Mouse (Mus musculus): ENCODE data around the gene Sox15.
A peak's percentile ranks its signal among the peaks of the same experiment; 100 is the strongest.
"Not testable (repeated sequence)": the region's sequence is repeated elsewhere in the genome, so short reads cannot be mapped to it uniquely, and the experiment has no call there.

Gene Sox15

DNA sequence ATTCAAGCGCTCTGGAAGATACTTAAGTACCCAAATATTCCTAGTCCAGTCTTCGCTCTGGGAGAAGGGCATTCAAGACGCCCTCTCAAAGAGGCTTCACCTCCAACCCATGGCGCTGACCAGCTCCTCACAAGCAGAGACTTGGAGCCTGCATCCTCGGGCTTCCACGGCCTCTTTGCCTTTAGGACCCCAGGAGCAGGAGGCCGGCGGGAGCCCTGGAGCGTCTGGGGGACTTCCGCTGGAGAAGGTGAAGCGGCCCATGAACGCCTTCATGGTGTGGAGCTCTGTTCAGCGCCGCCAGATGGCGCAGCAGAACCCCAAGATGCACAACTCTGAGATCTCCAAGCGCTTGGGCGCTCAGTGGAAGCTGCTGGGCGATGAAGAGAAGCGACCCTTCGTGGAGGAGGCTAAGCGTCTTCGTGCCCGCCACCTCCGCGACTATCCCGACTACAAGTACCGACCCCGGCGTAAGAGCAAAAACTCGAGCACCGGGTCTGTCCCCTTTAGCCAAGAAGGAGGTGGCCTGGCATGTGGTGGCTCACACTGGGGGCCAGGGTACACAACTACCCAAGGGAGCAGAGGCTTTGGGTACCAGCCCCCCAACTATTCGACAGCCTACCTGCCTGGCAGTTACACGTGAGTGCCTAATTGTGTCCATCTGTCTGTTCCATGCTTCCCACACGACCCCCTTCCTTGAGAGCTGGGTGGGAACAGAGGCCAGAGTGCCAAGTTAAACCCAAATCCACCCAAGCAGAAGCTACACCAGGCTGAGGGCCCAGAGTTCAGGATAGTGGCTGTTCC lies at the start of gene Sox15:
Sox15 (plus strand) TSS at position 51 of the 801 bp plus-strand sequence.
- ATAC-seq (ENCODE audit: low TSS enrichment): peak; percentile 89

DNA sequence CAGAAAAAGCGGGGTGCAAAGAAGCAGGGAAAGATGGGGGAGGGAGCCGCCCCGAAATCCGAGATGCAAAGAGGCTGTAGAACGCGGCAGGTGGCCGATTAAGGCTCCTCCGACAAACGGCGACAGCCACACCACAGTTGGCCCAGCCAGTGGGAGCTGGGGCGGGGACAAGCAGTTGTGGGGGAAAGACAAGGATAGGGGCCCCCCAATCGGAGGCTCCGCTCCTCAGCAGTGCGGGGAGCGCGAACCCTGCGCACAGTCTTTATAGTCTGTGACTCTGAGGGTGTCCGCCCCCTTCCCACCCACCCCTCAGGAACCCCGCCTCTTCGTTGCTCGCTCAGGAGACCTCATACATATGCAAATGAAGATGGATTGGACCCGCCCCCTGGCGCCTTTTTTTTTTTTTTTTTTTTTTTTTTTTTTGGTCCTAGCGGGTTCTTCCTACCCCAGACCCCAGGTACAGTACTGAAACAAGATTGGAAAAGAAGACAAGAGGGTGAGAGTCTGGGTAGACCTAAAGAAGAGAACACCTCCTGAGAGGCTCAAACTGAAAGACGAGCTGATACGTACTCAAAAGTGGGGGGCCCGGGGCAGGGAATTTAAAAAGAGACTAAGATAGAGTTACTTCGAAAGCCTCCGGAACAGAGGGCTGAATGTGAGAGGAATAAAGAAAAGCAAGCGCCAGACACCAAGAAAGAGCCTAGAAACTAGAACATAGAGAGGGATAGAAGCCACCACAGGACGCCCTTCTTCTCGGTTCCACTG lies 49.2 kb upstream of the Sox15 start, which contains the start of gene Atp1b2:
Atp1b2 (minus strand) TSS at position 217 of the 765 bp plus-strand sequence.
- ATAC-seq (ENCODE audit: low TSS enrichment): peak; percentile 82

DNA sequence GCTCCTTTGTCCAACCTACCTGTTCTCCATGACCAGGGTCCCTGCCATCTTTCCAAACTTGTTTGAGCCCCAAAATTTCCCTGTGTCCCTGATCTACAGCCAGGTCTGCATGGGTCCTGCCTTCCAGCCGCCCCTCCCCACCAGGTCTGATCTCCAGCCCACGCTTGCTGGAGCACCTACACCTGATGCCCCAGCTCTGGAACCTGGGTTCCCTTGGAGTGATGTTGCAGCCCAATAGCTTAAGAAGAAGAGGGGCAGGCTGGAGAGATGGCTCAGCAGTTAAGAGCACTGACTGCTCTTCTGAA lies 48.7 kb upstream of the Sox15 start:
- no peak for ATAC-seq (ENCODE audit: low TSS enrichment)

DNA sequence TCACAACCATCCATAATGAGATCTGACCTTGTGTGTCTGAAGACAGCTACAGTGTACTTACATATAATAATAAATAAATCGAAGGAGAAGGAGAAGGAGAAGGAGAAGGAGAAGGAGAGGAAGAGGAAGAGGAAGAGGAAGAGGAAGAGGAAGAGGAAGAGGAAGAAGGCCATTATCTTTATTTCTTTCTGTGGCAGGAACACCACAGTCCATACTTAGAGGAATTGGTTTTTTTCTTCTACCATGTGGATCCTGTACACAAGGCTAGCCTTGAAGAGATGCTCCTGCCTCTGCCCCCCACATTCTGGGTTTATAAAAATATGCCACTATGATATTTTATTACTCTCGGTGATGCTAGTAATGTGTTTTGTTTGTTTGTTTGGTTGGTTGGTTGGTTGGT lies 48.3 kb upstream of the Sox15 start:
- no peak for ATAC-seq (ENCODE audit: low TSS enrichment)

DNA sequence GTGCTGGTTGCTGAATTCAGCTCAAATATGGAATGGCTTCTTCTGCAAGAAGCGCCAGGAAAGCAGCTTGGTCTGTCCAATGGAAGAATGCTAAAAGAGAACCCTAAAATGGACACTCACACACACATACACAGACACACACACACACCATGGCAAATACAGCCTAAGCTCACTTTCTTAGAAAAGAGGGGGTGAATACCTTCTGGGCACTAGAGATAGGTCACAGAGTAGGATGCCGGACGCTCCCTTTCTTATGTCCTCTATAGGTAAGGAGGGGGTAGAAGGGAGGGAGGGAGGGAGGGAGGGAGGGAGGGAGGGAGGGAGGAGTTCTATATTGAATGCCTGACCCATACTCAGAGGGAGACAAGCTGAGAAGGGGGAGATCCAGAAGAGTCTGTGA lies 46.6 kb upstream of the Sox15 start:
- no peak for ATAC-seq (ENCODE audit: low TSS enrichment)

DNA sequence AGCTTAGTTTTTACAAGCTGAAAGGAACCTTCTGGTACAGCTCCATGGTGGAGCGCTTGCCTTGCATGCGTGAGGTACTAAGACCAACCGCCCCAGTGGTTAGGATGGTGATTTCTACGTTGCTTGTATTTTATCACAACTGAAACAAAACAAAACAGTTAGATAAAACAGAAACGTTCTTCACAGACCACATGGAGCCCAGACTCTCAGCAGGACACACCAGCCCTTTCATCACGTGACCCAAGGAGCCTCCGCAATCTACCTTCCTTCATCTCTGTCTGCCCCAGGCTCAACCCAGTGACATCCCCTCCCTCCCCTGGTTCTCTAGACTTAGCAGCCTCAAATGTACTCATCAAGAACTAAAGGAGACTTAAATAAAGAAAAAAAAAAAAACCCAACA lies 45.7 kb upstream of the Sox15 start:
- no peak for ATAC-seq (ENCODE audit: low TSS enrichment)

DNA sequence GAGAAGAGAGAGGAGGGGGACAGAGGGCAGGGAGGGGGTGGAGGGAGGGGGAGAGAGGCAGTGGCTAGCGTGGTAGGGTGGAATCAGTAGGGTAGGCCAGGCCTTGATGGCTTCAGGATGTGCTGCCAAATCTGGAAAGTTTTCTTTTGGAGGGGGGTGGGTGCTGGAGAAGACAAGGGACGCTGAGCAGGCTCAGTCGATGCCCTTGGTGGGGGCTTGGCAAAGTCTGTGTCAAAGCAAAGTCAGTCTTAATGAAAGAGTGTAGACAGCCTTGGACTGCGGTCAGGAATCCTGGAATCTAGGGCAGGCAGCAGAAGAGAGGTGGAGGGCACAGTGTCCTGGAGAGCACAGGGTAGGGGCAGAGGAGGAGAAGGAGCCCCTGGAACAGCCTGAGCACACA lies 44.2 kb upstream of the Sox15 start:
- no peak; the same call in 1 of the 2 replicates for ATAC-seq (ENCODE audit: low TSS enrichment)

DNA sequence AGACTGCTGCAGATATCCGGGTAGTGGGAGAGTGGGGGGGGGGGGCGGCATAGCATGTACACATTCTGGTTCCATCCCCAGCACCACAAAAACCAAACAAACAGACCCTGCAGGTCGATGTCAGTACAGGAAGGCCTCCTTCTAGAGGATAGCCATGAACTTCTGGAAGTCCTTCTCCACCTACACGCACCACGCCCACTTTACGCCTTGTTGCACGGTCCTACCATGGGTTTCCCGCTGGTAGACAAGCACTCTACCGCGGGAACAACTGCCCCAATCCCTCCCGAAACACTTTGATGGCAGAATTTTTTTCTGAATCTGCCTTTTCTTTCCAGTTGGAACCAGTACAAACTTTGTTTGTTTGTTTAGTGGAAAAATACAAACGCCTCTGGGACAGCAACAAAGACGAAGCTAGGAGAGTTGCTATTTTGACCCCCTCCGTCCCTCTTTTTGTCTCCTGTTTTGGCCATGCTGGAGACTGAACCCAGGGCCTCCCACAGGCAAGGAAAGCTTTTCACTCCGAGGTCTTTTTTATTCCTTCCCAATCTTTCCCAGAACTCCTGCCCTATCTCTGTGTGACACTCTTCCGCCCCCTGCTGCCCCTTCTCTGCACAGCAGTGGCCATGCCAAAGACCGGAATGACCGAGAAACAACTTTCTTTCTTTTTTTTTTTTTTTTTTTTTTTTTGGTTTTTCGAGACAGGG lies 41.4 kb upstream of the Sox15 start:
- peak; percentile 81 for ATAC-seq (ENCODE audit: low TSS enrichment)

DNA sequence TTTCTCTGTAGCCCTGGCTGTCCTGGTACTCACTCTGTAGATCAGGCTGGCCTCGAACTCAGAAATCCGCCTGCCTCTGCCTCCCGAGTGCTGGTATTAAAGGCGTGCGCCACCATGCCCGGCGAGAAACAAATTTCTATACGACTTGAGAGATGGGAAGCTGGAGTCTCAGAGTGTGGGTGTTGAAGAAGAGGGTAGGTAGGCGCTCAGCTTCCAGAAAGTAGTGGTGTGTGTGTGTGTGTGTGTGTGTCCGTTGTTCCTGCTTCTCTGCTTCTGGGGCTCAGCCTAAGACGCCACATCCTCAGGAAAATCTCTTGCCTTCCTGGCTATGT lies 40.9 kb upstream of the Sox15 start:
- not testable (repeated sequence) for ATAC-seq (ENCODE audit: low TSS enrichment)

DNA sequence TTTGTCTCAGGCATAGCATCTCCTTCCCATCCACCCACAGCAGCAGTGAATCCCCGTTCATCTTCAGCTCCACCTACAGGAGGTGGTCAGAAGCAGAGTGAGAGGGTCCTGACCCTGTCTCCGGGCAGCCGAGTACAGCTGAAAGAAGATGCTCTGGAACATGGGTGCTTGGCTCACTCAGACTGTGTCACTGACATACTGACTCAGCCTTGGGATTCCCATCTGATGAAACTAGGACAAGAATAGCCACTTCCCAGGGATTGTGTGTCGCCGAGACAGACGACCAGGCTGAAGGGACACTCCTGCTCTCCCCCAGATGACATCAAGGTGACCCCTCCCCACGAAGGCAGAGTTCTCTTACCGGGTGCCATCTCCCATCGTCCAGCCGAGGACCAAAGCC lies 38.3 kb upstream of the Sox15 start:
- no peak for ATAC-seq (ENCODE audit: low TSS enrichment)

DNA sequence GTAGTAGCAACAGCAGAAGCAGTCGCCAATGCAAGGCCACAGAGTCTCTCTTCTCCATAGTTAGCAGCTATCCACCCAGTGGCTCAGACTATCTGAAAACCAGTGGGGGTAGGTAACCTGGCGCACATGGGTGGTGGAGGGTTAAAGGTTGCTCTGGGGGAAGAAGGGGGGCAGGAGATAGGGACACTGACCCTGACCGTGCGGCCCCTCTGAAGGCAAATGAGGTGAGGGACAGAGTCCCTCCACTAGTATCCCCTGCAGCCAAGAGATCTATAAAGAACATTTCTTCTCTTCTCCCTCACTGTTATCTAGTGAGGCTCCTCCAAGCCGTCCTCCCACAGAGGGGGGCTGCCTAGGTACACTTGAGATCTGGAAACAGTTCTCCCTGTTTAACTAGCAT lies 37.3 kb upstream of the Sox15 start, which contains the start of gene Shbg:
Shbg (minus strand) TSS at position 101 of the 400 bp plus-strand sequence.
- ATAC-seq (ENCODE audit: low TSS enrichment): no peak

DNA sequence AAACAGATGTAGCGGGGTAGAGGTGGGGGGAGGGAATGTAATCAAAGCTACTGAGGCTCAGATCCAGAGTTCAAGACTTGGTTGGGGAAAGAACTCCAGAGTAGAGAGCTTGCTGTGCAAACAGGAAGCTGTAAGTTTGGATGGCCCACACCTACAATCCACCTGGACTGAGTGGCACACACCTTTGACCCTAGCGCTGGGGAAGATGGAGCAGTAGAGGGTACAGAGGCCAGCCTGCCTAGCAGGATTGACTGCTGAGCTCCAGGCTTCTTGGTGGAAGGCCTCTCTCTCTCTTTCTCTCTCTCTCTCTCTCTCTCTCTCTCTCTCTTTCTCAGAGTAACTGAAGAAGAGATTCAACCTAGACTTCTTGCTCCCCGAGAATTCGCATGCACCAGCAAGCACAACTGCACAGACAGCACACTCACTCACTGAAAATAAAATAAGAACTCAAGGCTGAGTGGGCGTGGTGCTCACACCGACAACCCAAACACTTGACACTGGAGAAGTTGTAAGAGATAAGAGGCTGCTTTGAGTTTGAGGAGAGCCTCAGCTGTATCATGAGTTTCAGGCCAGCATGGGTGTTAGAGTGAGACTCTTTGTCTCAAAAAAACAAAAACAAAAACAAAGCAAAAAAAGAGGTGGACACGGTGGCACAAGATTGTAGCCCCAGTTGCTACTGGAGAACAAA lies 34.6 kb upstream of the Sox15 start:
- ATAC-seq (ENCODE audit: low TSS enrichment): no peak

DNA sequence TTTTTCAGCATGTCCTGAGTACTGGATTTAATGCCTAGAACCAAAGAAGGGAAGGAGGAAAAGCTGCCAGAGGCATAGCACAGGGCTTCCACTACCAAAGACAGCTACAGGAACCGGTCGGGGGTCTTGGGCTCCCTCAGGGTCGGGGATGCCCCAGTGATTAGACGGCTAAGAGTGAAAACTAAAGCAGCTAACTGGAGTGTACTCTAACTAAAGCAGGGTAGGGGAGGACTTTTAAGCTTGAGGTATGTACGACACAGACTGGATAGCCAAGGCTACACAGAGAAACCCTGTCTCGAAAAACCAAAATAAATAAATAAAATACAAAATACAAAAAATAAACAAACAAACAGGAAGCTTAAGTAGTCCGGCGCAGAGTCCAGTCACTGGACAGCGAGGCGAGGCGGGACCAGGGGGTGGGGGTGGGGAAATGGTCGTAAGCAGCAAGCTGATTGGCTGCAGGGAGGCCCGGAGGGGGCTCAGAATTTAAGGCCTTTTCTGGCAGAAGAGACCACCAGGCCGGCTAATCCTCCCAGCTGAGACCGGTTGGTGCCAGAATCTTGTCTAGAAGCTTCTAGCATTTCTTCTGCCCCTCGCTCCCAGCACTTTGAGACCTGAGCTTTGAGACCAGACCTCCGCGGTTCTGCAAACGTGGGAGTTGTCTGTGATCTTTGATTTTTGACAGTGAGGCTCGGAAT lies 33.4 kb upstream of the Sox15 start, which contains the start of gene Sat2:
Sat2 (plus strand) TSS at position 454 of the 698 bp plus-strand sequence.
- peak; percentile 65; the same call in 1 of the 2 replicates for ATAC-seq (ENCODE audit: low TSS enrichment)

DNA sequence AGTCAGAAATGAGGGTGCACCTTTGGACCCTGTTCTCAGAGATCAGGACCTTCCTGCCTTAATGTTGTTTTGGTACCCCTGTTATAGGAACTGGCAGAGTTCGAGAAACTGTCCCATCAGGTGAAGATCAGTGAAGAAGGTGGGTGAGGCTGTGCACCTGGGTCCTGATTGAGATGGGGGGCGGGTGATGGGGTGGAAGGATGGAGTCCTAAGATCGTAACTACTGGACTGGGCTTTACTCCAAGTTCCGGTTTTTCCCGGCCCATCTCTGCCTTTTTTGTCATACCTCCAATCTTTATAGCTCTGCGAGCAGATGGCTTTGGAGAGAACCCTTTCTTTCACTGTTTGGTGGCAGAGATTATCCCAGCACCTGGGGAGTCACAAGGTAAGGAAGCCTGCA lies 32.7 kb upstream of the Sox15 start:
- no peak; the same call in 1 of the 2 replicates for ATAC-seq (ENCODE audit: low TSS enrichment)

DNA sequence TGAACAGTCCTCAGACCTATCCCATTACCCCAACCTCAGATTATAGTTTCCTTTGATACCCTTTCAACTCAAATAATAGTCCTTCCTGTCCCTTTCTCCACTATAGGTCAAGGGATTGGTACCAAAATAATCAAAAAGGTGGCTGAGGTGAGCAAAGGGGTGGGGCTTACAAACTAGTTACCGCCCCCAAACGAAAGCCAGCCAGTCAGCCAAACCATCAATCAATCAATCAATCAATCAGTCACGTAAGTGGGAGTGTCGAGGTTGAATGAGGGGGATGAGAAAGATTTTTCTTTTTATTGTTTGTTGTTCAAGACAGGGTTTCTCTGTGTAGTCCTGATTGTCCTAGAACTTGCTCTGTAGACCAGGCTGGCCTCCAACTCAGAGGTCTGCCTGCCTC lies 32.1 kb upstream of the Sox15 start:
- ATAC-seq (ENCODE audit: low TSS enrichment): no peak

DNA sequence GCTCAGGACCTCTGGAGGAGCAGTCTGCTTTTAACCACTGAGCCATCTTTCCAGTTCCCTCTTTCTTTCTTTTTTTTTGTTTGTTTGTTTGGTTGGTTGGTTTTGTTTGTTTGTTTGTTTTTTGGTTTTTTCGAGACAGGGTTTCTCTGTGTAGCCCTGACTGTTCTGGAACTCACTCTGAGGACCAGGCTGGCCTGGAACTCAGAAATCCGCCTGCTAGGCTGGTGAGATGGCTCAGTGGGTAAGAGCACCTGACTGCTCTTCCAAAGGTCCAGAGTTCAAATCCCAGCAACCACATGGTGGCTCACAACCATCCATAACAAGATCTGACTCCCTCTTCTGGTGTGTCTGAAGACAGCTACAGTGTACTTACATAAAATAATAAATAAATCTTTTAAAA lies 30.8 kb upstream of the Sox15 start:
- not testable (repeated sequence) for ATAC-seq (ENCODE audit: low TSS enrichment)

DNA sequence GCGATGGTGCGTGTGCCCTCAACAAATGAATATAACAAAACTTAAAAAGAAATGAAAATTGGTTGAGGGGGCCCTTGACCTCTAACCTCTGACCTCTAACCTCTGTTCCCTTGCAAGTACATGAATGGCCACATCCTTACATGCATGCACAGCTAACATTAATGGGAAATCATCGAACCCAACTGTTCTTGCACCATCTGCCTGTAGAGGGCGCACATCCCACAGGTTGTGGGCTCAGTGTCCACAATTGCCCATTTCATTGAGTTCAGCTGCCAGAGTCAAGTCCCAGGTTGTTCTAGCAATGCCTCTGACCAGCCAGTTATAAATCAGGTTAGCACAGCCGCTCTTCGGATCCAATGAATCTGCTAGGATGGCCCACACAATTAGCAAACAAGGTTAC lies 26.8 kb upstream of the Sox15 start:
- ATAC-seq (ENCODE audit: low TSS enrichment): no peak

DNA sequence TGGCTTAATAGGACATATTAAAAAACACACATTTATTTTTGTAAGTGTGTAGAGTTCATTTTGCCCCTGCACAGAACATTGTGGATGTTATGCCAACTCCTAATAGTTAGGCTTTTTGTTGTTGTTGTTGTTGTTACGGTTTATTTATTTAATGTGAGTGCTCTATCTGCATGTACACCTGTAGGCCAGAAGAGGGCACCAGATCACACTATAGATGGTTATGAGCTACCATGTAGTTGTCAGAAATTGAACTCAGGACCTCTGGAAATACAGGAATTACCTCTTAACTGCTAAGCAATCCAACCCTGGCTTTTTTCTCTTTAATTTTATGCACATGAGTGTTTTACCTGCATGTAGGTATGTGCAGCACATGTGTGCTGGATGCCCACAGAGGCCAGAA lies 25.3 kb upstream of the Sox15 start:
- no peak for ATAC-seq (ENCODE audit: low TSS enrichment)

DNA sequence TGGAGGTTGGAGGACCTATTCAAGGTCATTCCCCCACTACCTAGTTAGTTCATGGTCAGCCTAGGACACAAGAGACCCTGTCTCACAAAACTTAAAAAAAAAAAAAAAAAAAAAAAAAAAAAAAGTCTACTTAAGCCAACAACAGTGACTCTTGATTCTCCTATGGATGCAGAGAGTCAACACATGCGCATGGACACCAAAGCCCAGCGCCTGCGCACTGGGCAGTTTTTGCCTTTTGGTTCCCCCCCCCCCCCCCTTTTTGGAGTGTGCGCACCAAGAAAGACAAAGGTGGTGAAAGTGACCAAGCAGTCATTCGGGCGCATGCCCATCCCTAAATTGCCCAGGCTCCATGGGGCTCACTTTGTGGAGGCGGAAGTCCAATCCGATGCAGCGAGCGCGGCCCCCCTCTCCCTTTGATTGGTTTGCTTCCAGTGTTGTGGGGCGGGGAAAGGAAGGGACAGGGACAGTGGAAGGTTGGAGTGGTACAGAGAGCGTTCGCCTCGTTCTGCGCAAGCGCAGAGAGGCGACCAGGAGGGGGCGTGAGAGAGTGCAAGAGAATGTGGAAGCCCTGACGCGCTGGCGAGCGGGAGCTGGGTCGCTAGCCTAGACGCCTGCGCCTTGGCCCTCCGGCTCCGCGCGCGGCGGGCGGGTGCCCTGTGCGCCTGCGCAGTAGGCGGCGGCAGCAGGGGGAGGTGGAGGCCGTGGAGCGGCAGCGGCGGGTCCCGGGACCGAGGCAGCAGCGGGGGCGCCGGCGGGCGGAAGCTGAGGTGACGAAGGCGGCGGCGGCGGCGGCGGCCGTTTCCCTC lies 22.6 kb upstream of the Sox15 start, which contains the start of gene Fxr2:
Fxr2 (plus strand) TSS at position 707 of the 806 bp plus-strand sequence.
- ATAC-seq (ENCODE audit: low TSS enrichment): peak; percentile 97

DNA sequence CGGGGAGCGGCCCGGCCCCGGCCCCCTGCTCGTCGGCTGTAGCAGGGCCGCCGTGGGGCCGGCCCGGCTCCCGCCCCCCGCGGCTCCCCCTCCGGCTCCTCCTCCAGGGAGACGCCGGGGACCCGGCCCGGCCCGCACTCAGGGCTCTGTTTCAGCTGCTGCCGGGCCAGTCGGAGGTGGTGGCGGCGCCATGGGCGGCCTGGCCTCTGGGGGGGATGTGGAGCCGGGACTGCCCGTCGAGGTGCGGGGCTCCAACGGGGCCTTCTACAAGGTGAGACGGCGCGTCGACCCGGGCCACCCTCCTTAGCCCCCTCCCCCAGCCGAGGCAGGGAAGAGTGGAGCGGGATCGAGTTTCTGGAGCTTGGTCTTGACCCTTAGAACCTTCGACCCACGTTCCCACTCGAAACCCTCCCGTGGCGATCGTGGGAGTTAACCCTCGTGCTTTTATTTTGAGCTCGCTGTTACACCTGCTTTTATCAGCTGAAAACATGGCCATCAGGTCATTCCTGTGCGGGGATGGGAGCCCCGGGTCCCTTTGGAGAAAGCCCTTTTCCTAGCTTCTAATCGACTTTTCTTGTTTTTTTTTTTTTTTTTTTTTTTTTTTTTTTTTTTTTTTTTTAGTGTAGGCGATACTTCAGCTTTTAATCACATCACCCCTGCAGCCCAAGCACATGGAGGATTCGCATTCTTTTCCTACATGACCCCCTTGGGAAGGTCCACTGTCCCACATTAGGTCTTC lies 21.8 kb upstream of the Sox15 start:
- peak; percentile 20; the same call in 1 of the 2 replicates for ATAC-seq (ENCODE audit: low TSS enrichment)
